In genomic region chr1:130864741-130865140, GRCm38 (mm10) we compare ENCODE assay signal across 30 mouse cellular contexts. TPM values are rescaled to one million over a fixed set of nuclear protein-coding genes. Genes with fewer than 3 reads are reported as not detected.
"Had no signal": no experiment of that assay in that cellular context is flagged by ENCODE, and none has a peak within 500 bp of the region (broad histone marks: within the 10 kb centered on the region; RNA-seq: fewer than 3 reads in every experiment).

No protein-coding gene starts in this region.

- ATAC-seq: hindbrain, embryonic 16.5 days; intestine, embryonic 15.5 days; intestine, postnatal 0 days had no signal

- H3K27me3 ChIP-seq: heart, embryonic 12.5 days; hindbrain, embryonic 12.5 days; intestine, embryonic 15.5 days; limb, embryonic 12.5 days had no signal

- H3K36me3 ChIP-seq: heart, embryonic 10.5 days; heart, embryonic 12.5 days; hindbrain, embryonic 10.5 days; hindbrain, embryonic 12.5 days; intestine, embryonic 15.5 days; limb, embryonic 10.5 days; limb, embryonic 12.5 days had no signal

- DNase-seq: gastrocnemius, adult 2 months; gastrocnemius, postnatal 10 days; gastrocnemius, postnatal 25 days; heart, postnatal 36 days; kidney, adult 18-20 months; kidney, adult 8-10 months; kidney, postnatal 10 days; kidney, postnatal 25 days; kidney, postnatal 4 days; liver had no signal

RNA-seq across cellular contexts. Expression of gene Fcmr, which starts 0.7 kb away (rescaled TPM):
- total RNA-seq: gastrocnemius, adult 2 months; gastrocnemius, postnatal 25 days; granulocyte monocyte progenitor cell, adult 5-6 weeks; layer of hippocampus, postnatal 10 days; left cerebral cortex, adult 2 months had no signal

RNA-seq across cellular contexts. Expression of gene Il24, which starts 22.5 kb away (rescaled TPM):
- total RNA-seq: gastrocnemius, adult 2 months; gastrocnemius, postnatal 10 days; gastrocnemius, postnatal 25 days; gastrocnemius, postnatal 4 days; granulocyte monocyte progenitor cell, adult 5-6 weeks; heart, adult 18-20 months; heart, adult 8-10 months; heart, postnatal 14 days; heart, postnatal 36 days; layer of hippocampus, adult 2 months; layer of hippocampus, postnatal 10 days; layer of hippocampus, postnatal 25 days; left cerebral cortex, adult 2 months; left cerebral cortex, postnatal 14 days; left cerebral cortex, postnatal 36 days had no signal

RNA-seq across cellular contexts. Expression of gene Pigr, which starts 38.3 kb away (rescaled TPM):
- total RNA-seq: gastrocnemius, adult 2 months; gastrocnemius, postnatal 10 days; gastrocnemius, postnatal 25 days; granulocyte monocyte progenitor cell, adult 5-6 weeks; heart, postnatal 36 days; layer of hippocampus, adult 2 months; layer of hippocampus, postnatal 10 days; layer of hippocampus, postnatal 25 days; left cerebral cortex, postnatal 36 days had no signal

RNA-seq across cellular contexts. Expression of gene Il20, which starts 46.5 kb away (rescaled TPM):
- total RNA-seq: gastrocnemius, adult 2 months; gastrocnemius, postnatal 10 days; gastrocnemius, postnatal 25 days; gastrocnemius, postnatal 4 days; granulocyte monocyte progenitor cell, adult 5-6 weeks; heart, adult 18-20 months; heart, adult 8-10 months; heart, postnatal 14 days; heart, postnatal 36 days; layer of hippocampus, adult 2 months; layer of hippocampus, postnatal 10 days; layer of hippocampus, postnatal 25 days; left cerebral cortex, adult 2 months; left cerebral cortex, postnatal 14 days; left cerebral cortex, postnatal 36 days had no signal
